Mouse (Mus musculus): ENCODE results near the gene Cox17.

Gene Cox17

GRCm38 (mm10) chr16:38344941-38345725, 1.7 kb upstream of the Cox17 start:
- in situ Hi-C loops (cut with MboI; ENCODE audit: low pct_unique_long_range_greater_than_20kb in 1 of 2, low sequenced_read_pairs in 2 of 2, unreplicated experiment in 1 of 2), result loop anchor here (10.0 kb wide), 3 partner anchors 120 to 150 kb away; no protein-coding TSS in a partner anchor

- in situ Hi-C loops (cut with MboI; ENCODE audit: low pct_unique_long_range_greater_than_20kb in 1 of 2, low sequenced_read_pairs in 2 of 2, unreplicated experiment in 1 of 2), result loop anchor here (10.0 kb wide), 3 partner anchors 117 to 147 kb away; no protein-coding TSS in a partner anchor
These were observed 797 bp downstream of the Cox17 start for GRCm38 (mm10) chr16:38347588-38347987.

GRCm38 (mm10) chr16:38348217-38348761, 1.5 kb downstream of the Cox17 start:
- in situ Hi-C loops (cut with MboI; ENCODE audit: low pct_unique_long_range_greater_than_20kb in 1 of 2, low sequenced_read_pairs in 2 of 2, unreplicated experiment in 1 of 2), result loop anchor here (10.0 kb wide), 3 partner anchors 117 to 147 kb away; no protein-coding TSS in a partner anchor

- in situ Hi-C loops (cut with MboI; ENCODE audit: low pct_unique_long_range_greater_than_20kb in 1 of 2, low sequenced_read_pairs in 2 of 2, unreplicated experiment in 1 of 2), result loop anchor here (10.0 kb wide), 3 partner anchors 115 to 145 kb away; no protein-coding TSS in a partner anchor
These were observed 3.1 kb downstream of the Cox17 start for GRCm38 (mm10) chr16:38349881-38350280.

- in situ Hi-C loops (cut with MboI; ENCODE audit: low pct_unique_long_range_greater_than_20kb in 1 of 2, low sequenced_read_pairs in 2 of 2, unreplicated experiment in 1 of 2), result no loop called here
These were observed 3.6 kb downstream of the Cox17 start for GRCm38 (mm10) chr16:38350361-38350855.

GRCm38 (mm10) chr16:38350939-38351338, 4.1 kb downstream of the Cox17 start:
- in situ Hi-C loops (cut with MboI; ENCODE audit: low pct_unique_long_range_greater_than_20kb in 1 of 2, low sequenced_read_pairs in 2 of 2, unreplicated experiment in 1 of 2), result no loop called here

GRCm38 (mm10) chr16:38352031-38352430, 5.2 kb downstream of the Cox17 start:
- in situ Hi-C loops (cut with MboI; ENCODE audit: low pct_unique_long_range_greater_than_20kb in 1 of 2, low sequenced_read_pairs in 2 of 2, unreplicated experiment in 1 of 2), result no loop called here

GRCm38 (mm10) chr16:38352851-38353250, 6.1 kb downstream of the Cox17 start:
- in situ Hi-C loops (cut with MboI; ENCODE audit: low pct_unique_long_range_greater_than_20kb in 1 of 2, low sequenced_read_pairs in 2 of 2, unreplicated experiment in 1 of 2), result no loop called here

- in situ Hi-C loops (cut with MboI; ENCODE audit: low pct_unique_long_range_greater_than_20kb in 1 of 2, low sequenced_read_pairs in 2 of 2, unreplicated experiment in 1 of 2), result no loop called here
These were observed 6.9 kb downstream of the Cox17 start for GRCm38 (mm10) chr16:38353642-38354041.

GRCm38 (mm10) chr16:38354185-38354913, 7.6 kb downstream of the Cox17 start:
- in situ Hi-C loops (cut with MboI; ENCODE audit: low pct_unique_long_range_greater_than_20kb in 1 of 2, low sequenced_read_pairs in 2 of 2, unreplicated experiment in 1 of 2), result no loop called here

- in situ Hi-C loops (cut with MboI; ENCODE audit: low pct_unique_long_range_greater_than_20kb in 1 of 2, low sequenced_read_pairs in 2 of 2, unreplicated experiment in 1 of 2), result no loop called here
These were observed 11.5 kb downstream of the Cox17 start for GRCm38 (mm10) chr16:38358256-38358812.

GRCm38 (mm10) chr16:38359241-38359640, 12.4 kb downstream of the Cox17 start:
- in situ Hi-C loops (cut with MboI; ENCODE audit: low pct_unique_long_range_greater_than_20kb in 1 of 2, low sequenced_read_pairs in 2 of 2, unreplicated experiment in 1 of 2), result no loop called here

- in situ Hi-C loops (cut with MboI; ENCODE audit: low pct_unique_long_range_greater_than_20kb in 1 of 2, low sequenced_read_pairs in 2 of 2, unreplicated experiment in 1 of 2), result no loop called here
These were observed 13.1 kb downstream of the Cox17 start for GRCm38 (mm10) chr16:38359857-38360256.

GRCm38 (mm10) chr16:38360317-38360716, 13.5 kb downstream of the Cox17 start:
- in situ Hi-C loops (cut with MboI; ENCODE audit: low pct_unique_long_range_greater_than_20kb in 1 of 2, low sequenced_read_pairs in 2 of 2, unreplicated experiment in 1 of 2), result no loop called here

- in situ Hi-C loops (cut with MboI; ENCODE audit: low pct_unique_long_range_greater_than_20kb in 1 of 2, low sequenced_read_pairs in 2 of 2, unreplicated experiment in 1 of 2), result no loop called here
These were observed 15.1 kb downstream of the Cox17 start, which contains the start of gene Popdc2 for GRCm38 (mm10) chr16:38361933-38362332. Popdc2 (plus strand) TSS chr16:38362209.

GRCm38 (mm10) chr16:38362493-38363255, 15.9 kb downstream of the Cox17 start:
- in situ Hi-C loops (cut with MboI; ENCODE audit: low pct_unique_long_range_greater_than_20kb in 1 of 2, low sequenced_read_pairs in 2 of 2, unreplicated experiment in 1 of 2), result no loop called here

- in situ Hi-C loops (cut with MboI; ENCODE audit: low pct_unique_long_range_greater_than_20kb in 1 of 2, low sequenced_read_pairs in 2 of 2, unreplicated experiment in 1 of 2), result no loop called here
These were observed 16.4 kb downstream of the Cox17 start for GRCm38 (mm10) chr16:38363256-38363595.

GRCm38 (mm10) chr16:38363657-38364056, 16.9 kb downstream of the Cox17 start:
- in situ Hi-C loops (cut with MboI; ENCODE audit: low pct_unique_long_range_greater_than_20kb in 1 of 2, low sequenced_read_pairs in 2 of 2, unreplicated experiment in 1 of 2), result no loop called here

Measured in mouse embryonic stem cell (cell line).